Mouse (Mus musculus) layer of hippocampus, adult 11-12 months (tissue): Measurements from ENCODE around the gene Olfr917.

ENCODE experiments used
- DNase-seq: peaks from one replicate; pipeline ENCODE4 v3.0.0; 2022; ENCODE audit warnings: low spot score

Olfr917 gene

DNA sequence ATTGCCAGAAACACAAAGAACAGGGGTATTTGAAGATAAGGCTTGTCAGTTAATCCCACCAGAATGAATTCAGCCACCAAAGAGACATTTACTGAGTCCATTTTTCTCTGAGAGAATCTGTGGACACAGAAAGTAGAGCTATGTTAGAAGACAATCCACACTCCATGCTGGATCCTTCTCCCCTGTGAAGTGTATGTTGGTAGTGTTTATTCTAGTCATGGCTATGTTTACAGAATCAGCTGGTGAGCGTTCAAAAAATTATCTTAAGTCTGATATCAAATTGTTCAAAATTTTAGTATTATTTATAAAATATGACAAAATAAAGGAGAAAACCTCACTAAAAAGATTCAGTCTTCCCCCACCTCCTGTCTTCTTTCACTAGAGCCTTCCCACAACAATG, at the start of gene Olfr917:
TSS of gene Olfr917 (minus strand) at position 101 of the 400 bp plus-strand sequence.
- DNase-seq = no peak

DNA sequence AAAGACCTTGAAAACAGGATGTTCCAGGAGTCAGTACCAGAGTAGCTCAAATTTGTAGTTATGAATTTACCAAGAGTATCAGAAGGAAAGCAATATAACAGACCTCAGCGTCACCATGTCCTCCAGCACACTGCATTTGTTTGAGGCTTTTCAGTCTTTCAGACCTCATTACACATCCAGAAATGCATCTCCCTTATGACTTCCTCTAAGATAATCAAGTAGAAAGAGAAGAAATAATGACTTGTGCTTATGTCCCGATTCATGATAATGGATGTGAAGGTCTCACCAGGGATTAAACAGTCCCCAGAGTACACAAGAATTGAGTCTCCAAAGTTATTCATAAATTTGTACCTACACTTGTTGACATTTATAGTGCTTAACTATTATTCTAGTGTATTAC, 8.9 kb upstream of the Olfr917 start, which contains the start of gene Olfr918:
TSS of gene Olfr918 (minus strand) at position 101 of the 400 bp plus-strand sequence.
- DNase-seq = no peak

DNA sequence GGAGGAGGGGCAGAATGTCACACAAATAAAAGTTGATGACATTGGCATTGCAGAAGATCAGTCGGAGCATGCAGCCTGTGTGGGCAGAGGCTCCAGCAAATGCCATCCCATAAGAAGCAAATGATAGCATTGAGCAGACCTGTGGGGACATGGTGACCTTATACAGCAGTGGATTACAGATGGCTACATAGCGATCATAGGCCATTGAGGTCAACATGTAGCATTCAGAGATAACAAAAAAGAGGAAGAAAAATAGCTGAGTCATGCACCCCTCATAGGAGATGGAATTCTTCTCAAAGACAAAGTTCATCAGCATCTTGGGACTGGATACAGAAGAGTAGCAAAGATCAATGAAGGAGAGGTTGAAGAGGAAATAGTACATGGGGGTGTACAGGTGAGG, 7.2 kb upstream of the Olfr917 start:
- DNase-seq = no peak

- no peak for DNase-seq
Measured at GRCm38 (mm10) chr9:38659775-38660174, 5.9 kb downstream of the Olfr917 start, which contains the start of gene Olfr916. TSS of gene Olfr916 (minus strand) at chr9:38659875.

- no peak for DNase-seq
Measured at GRCm38 (mm10) chr9:38632406-38632805, 33.2 kb downstream of the Olfr917 start.
